Mouse (Mus musculus) retina, postnatal 1 day (tissue): ENCODE measurements around the gene Pde5a.

ENCODE experiments used
- DNase-seq: peaks from one replicate; pipeline ENCODE4 v3.0.0-alpha.2; 2012

Pde5a gene

GRCm38 (mm10) chr3:122860573-122861498 is 132.1 kb downstream of the Pde5a start:
- no peak for DNase-seq

GRCm38 (mm10) chr3:122865092-122865491 is 136.3 kb downstream of the Pde5a start:
- DNase-seq: peak; percentile 10

GRCm38 (mm10) chr3:122868270-122868669 is 139.5 kb downstream of the Pde5a start:
- DNase-seq: no peak

GRCm38 (mm10) chr3:122871596-122871995 is 142.8 kb downstream of the Pde5a start:
- no peak for DNase-seq

- DNase-seq: no peak
Measured at GRCm38 (mm10) chr3:122876870-122877269, 148.1 kb downstream of the Pde5a start.

- DNase-seq: no peak
Measured at GRCm38 (mm10) chr3:122877543-122877942, 148.8 kb downstream of the Pde5a start.

GRCm38 (mm10) chr3:122878705-122879315 is 150.1 kb downstream of the Pde5a start:
- DNase-seq: no peak

GRCm38 (mm10) chr3:122887505-122888301 is 159.0 kb downstream of the Pde5a start:
- DNase-seq: no peak

- no peak for DNase-seq
Measured at GRCm38 (mm10) chr3:122888371-122888819, 159.6 kb downstream of the Pde5a start.

- no peak for DNase-seq
Measured at GRCm38 (mm10) chr3:122894772-122895171, 166.0 kb downstream of the Pde5a start, which contains the start of gene Fabp2. TSS of gene Fabp2 (plus strand) at chr3:122895072.

GRCm38 (mm10) chr3:122895189-122895731 is 166.5 kb downstream of the Pde5a start:
- no peak for DNase-seq

GRCm38 (mm10) chr3:122898254-122898653 is 169.5 kb downstream of the Pde5a start:
- DNase-seq: no peak

- peak; percentile 82 for DNase-seq
Measured at GRCm38 (mm10) chr3:122903746-122904433, 175.1 kb downstream of the Pde5a start.

GRCm38 (mm10) chr3:122907841-122908240 is 179.1 kb downstream of the Pde5a start:
- no peak for DNase-seq
